Mouse (Mus musculus) midbrain, embryonic 15.5 days (tissue): ENCODE data around the gene Bcl10. TPM values are rescaled to one million over a fixed set of nuclear protein-coding genes. Genes with fewer than 3 reads are reported as not detected.

ENCODE experiments used
- ATAC-seq: fragments of 200-750 bp; cut with Nextera tagmentation; replicated peaks from 2 replicates; pipeline ENCODE4 v1.8.0; 2017; ENCODE audit warnings: moderate TSS enrichment
- H3K27ac ChIP-seq: fragments of 300-500 bp; sonication (generic); 2 replicates; pipeline ENCODE4 v1.5.1; 2015; ENCODE audit warnings: mild to moderate bottlenecking, inconsistent platforms
- H3K27me3 ChIP-seq: fragments of 300-500 bp; sonication (generic); replicated peaks from 2 replicates; pipeline ENCODE4 v1.6.1; 2015; ENCODE audit warnings: inconsistent platforms
- H3K36me3 ChIP-seq: fragments of 300-500 bp; sonication (generic); replicated peaks from 2 replicates; pipeline ENCODE4 v1.6.1; 2015; ENCODE audit warnings: inconsistent platforms
- H3K4me1 ChIP-seq: fragments of 300-500 bp; sonication (generic); 2 replicates; pipeline ENCODE4 v1.6.1; 2015; ENCODE audit warnings: inconsistent platforms
- H3K4me2 ChIP-seq: fragments of 300-500 bp; sonication (generic); 2 replicates; pipeline ENCODE4 v1.6.1; 2015; ENCODE audit warnings: inconsistent platforms, mild to moderate bottlenecking, moderate library complexity
- H3K4me3 ChIP-seq: fragments of 300-500 bp; sonication (generic); 2 replicates; pipeline ENCODE4 v1.5.1; 2015; ENCODE audit warnings: mild to moderate bottlenecking, inconsistent platforms
- H3K9ac ChIP-seq: fragments of 300-500 bp; sonication (generic); 2 replicates; pipeline ENCODE4 v1.6.1; 2015; ENCODE audit warnings: mild to moderate bottlenecking, inconsistent platforms
- H3K9me3 ChIP-seq: fragments of 300-500 bp; sonication (generic); 2 replicates; pipeline ENCODE4 v1.6.1; 2016; ENCODE audit warnings: inconsistent platforms
- WGBS: fragments of 180-500 bp; shearing (Covaris S2); methylation state at CpG from one replicate; pipeline ENCODE4 v1.1.7; 2015; ENCODE audit warnings: mixed read lengths; 5-methylcytosine and 5-hydroxymethylcytosine counted together
- polyA plus RNA-seq: library from polyadenylated mRNA; unstranded; fragments of >200 nt; fragmentation: Nextera tagmentation; extraction: Ambion mirVana; gene quantifications from 2 replicates; pipeline ENCODE4 v1.2.1, GENCODE M21; 2015

Bcl10 gene
- polyA plus RNA-seq, 1 experiment from 2014 or later = 32.4 TPM

DNA sequence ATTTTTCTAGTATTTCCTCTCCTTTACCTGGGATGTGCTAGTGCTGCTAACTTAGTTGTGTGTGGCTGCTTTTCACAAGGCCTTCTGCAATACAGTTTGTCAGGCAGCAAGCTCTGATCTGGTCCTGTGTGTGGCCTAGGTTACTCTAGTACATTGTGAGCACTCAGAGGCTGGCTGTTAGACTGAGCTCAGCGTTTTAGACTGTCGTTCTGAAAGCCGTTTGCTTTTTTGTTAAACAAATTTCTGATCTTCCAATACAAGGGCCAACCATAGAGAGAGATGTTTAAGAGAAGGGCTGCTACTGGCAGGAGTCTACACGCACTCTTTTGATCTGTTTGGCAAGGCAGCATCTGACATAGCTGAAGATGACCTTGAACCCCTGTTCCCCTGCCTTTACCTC is 17.4 kb downstream of the Bcl10 start:
- Histone ChIP-seq H3K36me3 (peaks cover 9% of the 10 kb centered on the region), H3K27me3 (no peaks in the 10 kb centered on the region), H3K4me1 (peaks cover 35% of the 10 kb centered on the region), H3K4me3 (no peak overlapping the region), H3K9me3 (no peaks in the 10 kb centered on the region), H3K9ac (no peak overlapping the region), H3K4me2 (peak overlapping the region; percentile 74; the same call in 1 of the 2 replicates), H3K27ac (no peak overlapping the region)
- ATAC-seq = no peak
- WGBS = 80% methylated on average over 4 of the region's 4 CpGs

DNA sequence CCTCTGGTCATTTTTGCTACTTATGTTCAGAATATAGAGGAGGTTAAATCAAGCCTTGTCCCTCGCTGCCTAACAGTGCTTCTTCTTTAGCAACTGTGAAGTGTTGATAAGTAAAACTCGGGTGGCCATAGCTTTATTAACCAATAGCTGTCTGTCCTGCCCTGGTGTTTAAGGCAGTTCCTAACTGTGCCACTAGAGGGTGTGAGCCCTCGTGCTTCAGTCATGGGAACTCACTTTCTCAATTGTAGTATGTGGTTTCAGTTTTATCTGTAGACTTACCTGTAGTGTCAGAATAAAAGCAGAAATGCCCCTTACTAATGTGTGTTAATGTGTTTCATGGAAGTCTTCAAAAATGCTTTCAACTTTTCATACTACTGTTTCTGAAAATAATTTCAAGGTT is 19.4 kb downstream of the Bcl10 start:
- H3K9ac ChIP-seq = no peak overlapping the region
- ATAC-seq = no peak
- H3K4me3 ChIP-seq = no peak overlapping the region
- peaks cover 11% of the 10 kb centered on the region for H3K36me3 ChIP-seq
- no peaks in the 10 kb centered on the region for H3K9me3 ChIP-seq
- H3K4me1 ChIP-seq = peaks cover 35% of the 10 kb centered on the region
- no peaks in the 10 kb centered on the region for H3K27me3 ChIP-seq
- no peak overlapping the region for H3K4me2 ChIP-seq
- no peak overlapping the region for H3K27ac ChIP-seq
- 17% methylated on average over 3 of the region's 3 CpGs for WGBS

DNA sequence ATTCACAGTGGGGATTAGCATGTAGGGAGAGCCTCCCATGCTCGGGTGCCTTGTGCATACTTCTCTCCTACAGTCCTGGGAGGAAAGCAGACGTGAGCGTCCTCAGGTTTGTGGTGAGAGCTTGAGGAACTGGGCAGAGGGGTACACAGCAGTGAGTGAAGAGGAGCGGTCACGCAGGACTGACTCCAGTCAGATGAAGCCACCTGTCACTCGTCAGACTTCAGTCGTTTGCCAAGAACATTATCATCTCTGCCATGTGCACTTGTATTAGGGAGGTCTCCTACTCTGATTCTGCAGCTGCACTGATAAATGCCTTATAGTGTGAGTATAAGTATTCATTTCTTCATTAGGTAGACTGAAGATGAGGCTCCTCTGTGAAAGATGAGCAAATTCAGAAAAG is 21.7 kb downstream of the Bcl10 start:
- Histone ChIP-seq H3K4me3 (no peak overlapping the region), H3K36me3 (peaks cover 11% of the 10 kb centered on the region), H3K4me1 (peaks cover 22% of the 10 kb centered on the region), H3K9ac (no peak overlapping the region), H3K27ac (no peak overlapping the region), H3K9me3 (no peaks in the 10 kb centered on the region), H3K27me3 (no peaks in the 10 kb centered on the region; the same call in 1 of the 2 replicates), H3K4me2 (no peak overlapping the region)
- 78% methylated on average over 7 of the region's 7 CpGs for WGBS
- no peak for ATAC-seq

DNA sequence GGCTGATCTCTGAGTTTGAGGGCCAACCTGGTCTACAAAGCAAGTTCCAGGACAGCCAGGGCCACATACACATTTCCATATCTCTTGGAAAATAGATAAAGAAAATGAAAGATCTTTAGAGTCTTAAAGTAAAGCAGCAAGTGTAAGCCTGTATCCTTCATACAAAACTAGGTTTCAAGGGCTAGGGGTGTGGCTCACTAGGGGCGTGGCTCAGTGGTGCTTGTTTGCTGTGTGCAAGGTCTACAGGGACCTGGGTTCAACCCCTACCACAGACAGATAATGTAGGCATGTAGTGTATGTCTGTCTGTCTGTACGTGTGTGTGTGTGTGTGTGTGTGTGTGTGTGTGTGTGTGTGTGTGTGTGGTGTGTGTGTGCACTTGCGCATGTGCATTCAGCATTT is 23.3 kb downstream of the Bcl10 start:
- no peak overlapping the region for H3K27ac ChIP-seq
- peaks cover 11% of the 10 kb centered on the region for H3K36me3 ChIP-seq
- H3K9me3 ChIP-seq = no peaks in the 10 kb centered on the region
- ATAC-seq = no peak
- H3K4me1 ChIP-seq = peaks cover 16% of the 10 kb centered on the region
- H3K9ac ChIP-seq = no peak overlapping the region
- no peak overlapping the region for H3K4me2 ChIP-seq
- H3K27me3 ChIP-seq = no peaks in the 10 kb centered on the region; the same call in 1 of the 2 replicates
- no peak overlapping the region for H3K4me3 ChIP-seq
- 96% methylated on average over 3 of the region's 3 CpGs for WGBS

- 88% methylated on average over 2 of the region's 2 CpGs for WGBS
- Histone ChIP-seq H3K27ac (no peak overlapping the region), H3K4me1 (peaks cover 10% of the 10 kb centered on the region), H3K9me3 (no peaks in the 10 kb centered on the region), H3K27me3 (no peaks in the 10 kb centered on the region; the same call in 1 of the 2 replicates), H3K4me2 (no peak overlapping the region), H3K9ac (no peak overlapping the region), H3K4me3 (no peak overlapping the region), H3K36me3 (peaks cover 11% of the 10 kb centered on the region)
- no peak for ATAC-seq
Measured at GRCm38 (mm10) chr3:145946654-145947053, 24.1 kb downstream of the Bcl10 start.

GRCm38 (mm10) chr3:145947539-145948204 is 25.1 kb downstream of the Bcl10 start:
- Histone ChIP-seq H3K9me3 (no peaks in the 10 kb centered on the region), H3K4me2 (no peak overlapping the region), H3K4me1 (peaks cover 7% of the 10 kb centered on the region), H3K36me3 (peaks cover 11% of the 10 kb centered on the region), H3K4me3 (no peak overlapping the region), H3K27me3 (no peaks in the 10 kb centered on the region; the same call in 1 of the 2 replicates), H3K27ac (no peak overlapping the region), H3K9ac (no peak overlapping the region)
- no peak for ATAC-seq
- WGBS = 43% methylated on average over 6 of the region's 6 CpGs

GRCm38 (mm10) chr3:145950034-145950814 is 27.6 kb downstream of the Bcl10 start:
- Histone ChIP-seq H3K36me3 (no peaks in the 10 kb centered on the region), H3K4me2 (peak overlapping the region; percentile 45), H3K4me1 (peaks cover 7% of the 10 kb centered on the region), H3K9ac (0 out of 2 replicates have a peak overlapping the region, but pooled peaks have one; percentile 18), H3K27me3 (no peaks in the 10 kb centered on the region; the same call in 1 of the 2 replicates), H3K9me3 (no peaks in the 10 kb centered on the region), H3K4me3 (peak overlapping the region; percentile 25), H3K27ac (no peak overlapping the region)
- peak; percentile 89 for ATAC-seq
- WGBS = 7% methylated on average over 15 of the region's 15 CpGs

- H3K4me1 ChIP-seq = peaks cover 7% of the 10 kb centered on the region
- no peak overlapping the region for H3K9ac ChIP-seq
- ATAC-seq = no peak
- no peak overlapping the region for H3K27ac ChIP-seq
- 44% methylated on average over 5 of the region's 5 CpGs for WGBS
- H3K4me3 ChIP-seq = no peak overlapping the region
- H3K9me3 ChIP-seq = no peaks in the 10 kb centered on the region
- no peaks in the 10 kb centered on the region; the same call in 1 of the 2 replicates for H3K27me3 ChIP-seq
- peak overlapping the region; percentile 45; the same call in 1 of the 2 replicates for H3K4me2 ChIP-seq
- H3K36me3 ChIP-seq = no peaks in the 10 kb centered on the region
Measured at GRCm38 (mm10) chr3:145950815-145951130, 28.2 kb downstream of the Bcl10 start.

DNA sequence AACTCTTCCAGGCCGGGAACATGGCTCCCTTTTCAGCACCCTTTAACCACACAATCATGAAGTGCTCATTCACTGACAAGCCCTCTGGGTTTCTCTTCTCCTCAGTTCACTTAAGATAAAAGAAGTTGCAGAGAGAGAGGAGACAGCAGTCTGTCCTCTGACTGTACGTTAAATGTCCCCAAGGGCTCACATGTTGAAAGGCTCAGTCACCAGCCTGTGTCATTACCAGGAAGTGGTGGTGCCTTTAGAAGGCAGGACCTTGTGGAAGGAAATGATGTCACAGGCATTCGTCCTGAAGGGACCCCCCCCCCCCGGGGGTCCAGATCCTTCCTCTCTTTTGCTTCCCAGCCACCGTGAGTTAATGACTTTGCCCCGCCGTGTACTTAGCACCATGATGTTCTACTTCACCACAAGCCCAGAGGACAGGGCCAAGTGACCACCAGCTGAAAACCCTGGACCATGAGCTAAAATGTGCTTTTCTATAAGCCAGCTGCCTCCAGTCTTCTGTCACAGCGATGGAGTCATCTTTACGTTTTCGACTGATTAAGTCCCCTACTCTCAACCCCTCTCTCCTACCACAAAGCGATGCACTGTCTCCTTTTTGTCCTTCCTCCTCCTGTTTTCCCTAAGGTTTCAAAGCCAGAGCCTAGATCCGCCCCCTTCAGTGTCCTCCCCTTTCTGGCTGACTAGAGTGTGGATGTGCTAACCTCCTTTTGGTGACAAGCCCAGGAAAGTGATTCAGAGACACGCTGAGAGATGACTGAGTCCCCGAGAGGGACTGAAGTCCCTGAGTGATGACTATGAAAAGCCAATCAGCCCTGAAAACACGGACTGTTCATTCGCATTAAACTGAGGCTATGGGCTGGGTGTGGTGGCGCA is 28.9 kb downstream of the Bcl10 start:
- H3K4me2 ChIP-seq = no peak overlapping the region
- H3K36me3 ChIP-seq = no peaks in the 10 kb centered on the region
- H3K9ac ChIP-seq = no peak overlapping the region
- ATAC-seq = no peak
- peaks cover 7% of the 10 kb centered on the region for H3K4me1 ChIP-seq
- H3K27ac ChIP-seq = no peak overlapping the region
- WGBS = 76% methylated on average over 17 of the region's 17 CpGs
- no peaks in the 10 kb centered on the region for H3K9me3 ChIP-seq
- H3K4me3 ChIP-seq = no peak overlapping the region
- no peaks in the 10 kb centered on the region; the same call in 1 of the 2 replicates for H3K27me3 ChIP-seq

DNA sequence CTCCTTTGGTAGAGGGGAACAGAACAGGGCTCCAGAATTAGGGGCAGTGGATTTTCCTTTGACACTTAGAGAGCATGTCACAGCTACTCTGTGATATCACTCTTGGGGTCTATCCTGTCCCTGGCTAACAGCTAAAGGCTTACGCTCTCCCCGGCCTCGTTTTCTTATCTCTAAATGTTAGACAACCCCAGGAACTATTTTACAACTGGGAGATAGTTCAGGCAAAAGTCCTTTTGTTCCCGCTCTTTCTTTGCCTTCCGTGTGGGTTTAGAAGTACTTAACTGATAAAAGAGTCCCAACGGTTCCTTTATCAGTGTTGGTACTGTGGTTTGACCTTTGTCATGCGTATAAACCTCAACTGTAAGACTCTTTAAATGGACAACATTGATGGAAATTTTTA is 30.3 kb downstream of the Bcl10 start:
- no peaks in the 10 kb centered on the region for H3K9me3 ChIP-seq
- no peak overlapping the region for H3K4me3 ChIP-seq
- no peak overlapping the region for H3K27ac ChIP-seq
- H3K4me2 ChIP-seq = no peak overlapping the region
- H3K9ac ChIP-seq = no peak overlapping the region
- no peaks in the 10 kb centered on the region for H3K36me3 ChIP-seq
- no peak for ATAC-seq
- H3K4me1 ChIP-seq = peaks cover 7% of the 10 kb centered on the region
- 88% methylated on average over 7 of the region's 7 CpGs for WGBS
- no peaks in the 10 kb centered on the region; the same call in 1 of the 2 replicates for H3K27me3 ChIP-seq

GRCm38 (mm10) chr3:145953411-145953810 is 30.8 kb downstream of the Bcl10 start:
- no peak overlapping the region for H3K4me2 ChIP-seq
- H3K9me3 ChIP-seq = no peaks in the 10 kb centered on the region
- no peaks in the 10 kb centered on the region; the same call in 1 of the 2 replicates for H3K27me3 ChIP-seq
- H3K36me3 ChIP-seq = no peaks in the 10 kb centered on the region
- WGBS = 96% methylated on average over 2 of the region's 2 CpGs
- H3K9ac ChIP-seq = no peak overlapping the region
- ATAC-seq = no peak
- peaks cover 7% of the 10 kb centered on the region for H3K4me1 ChIP-seq
- H3K27ac ChIP-seq = no peak overlapping the region
- no peak overlapping the region for H3K4me3 ChIP-seq

- WGBS = 55% methylated on average over 1 of the region's 1 CpGs
- no peak overlapping the region for H3K27ac ChIP-seq
- no peaks in the 10 kb centered on the region for H3K36me3 ChIP-seq
- no peaks in the 10 kb centered on the region; the same call in 1 of the 2 replicates for H3K27me3 ChIP-seq
- no peak overlapping the region for H3K4me3 ChIP-seq
- peaks cover 15% of the 10 kb centered on the region for H3K4me1 ChIP-seq
- no peaks in the 10 kb centered on the region for H3K9me3 ChIP-seq
- no peak for ATAC-seq
- no peak overlapping the region for H3K4me2 ChIP-seq
- no peak overlapping the region for H3K9ac ChIP-seq
Measured at GRCm38 (mm10) chr3:145959824-145960223, 37.2 kb downstream of the Bcl10 start.
